Mouse (Mus musculus) forebrain, embryonic 11.5 days (tissue): ENCODE results near the gene Adora2b. TPM values are rescaled to one million over a fixed set of nuclear protein-coding genes. Genes with fewer than 3 reads are reported as not detected.

Source experiments
- ATAC-seq: fragments of 200-750 bp; cut with Nextera tagmentation; replicated peaks from 2 replicates; pipeline ENCODE4 v1.8.0; 2017; ENCODE audit warnings: moderate TSS enrichment; ENCODE audit not compliant: low FRiP score
- DNase-seq: peaks from one replicate; pipeline ENCODE4 v3.0.0-alpha.2; 2017; ENCODE audit warnings: low spot score
- H3K27ac ChIP-seq: fragments of 300-500 bp; sonication (generic); 2 replicates; pipeline ENCODE4 v1.5.1; 2014; ENCODE audit warnings: low read depth, low read length
- H3K27me3 ChIP-seq: fragments of 300-500 bp; sonication (generic); 2 replicates; pipeline ENCODE4 v1.6.1; 2014; ENCODE audit warnings: mild to moderate bottlenecking, low read length, mixed read lengths; ENCODE audit not compliant: control insufficient read depth, insufficient read depth
- H3K36me3 ChIP-seq: fragments of 300-500 bp; sonication (generic); 2 replicates; pipeline ENCODE4 v1.6.1; 2014; ENCODE audit warnings: mild to moderate bottlenecking, low read length, moderate library complexity, mixed read lengths; ENCODE audit not compliant: control insufficient read depth, insufficient read depth
- H3K4me1 ChIP-seq: fragments of 300-500 bp; sonication (generic); replicated peaks from 2 replicates; pipeline ENCODE4 v1.6.1; 2014; ENCODE audit warnings: low read length, mixed read lengths; ENCODE audit not compliant: control insufficient read depth, insufficient read depth
- H3K4me2 ChIP-seq: fragments of 300-500 bp; sonication (generic); 2 replicates; pipeline ENCODE4 v1.6.1; 2014; ENCODE audit warnings: low read depth, mild to moderate bottlenecking, low read length, moderate library complexity, mixed read lengths; ENCODE audit not compliant: severe bottlenecking
- H3K4me3 ChIP-seq: fragments of 300-500 bp; sonication (generic); 2 replicates; pipeline ENCODE4 v1.5.1; 2014; ENCODE audit warnings: low read depth, low read length
- H3K9ac ChIP-seq: fragments of 300-500 bp; sonication (generic); 2 replicates; pipeline ENCODE4 v1.6.1; 2014; ENCODE audit warnings: low read length
- H3K9me3 ChIP-seq: fragments of 300-500 bp; sonication (generic); 2 replicates; pipeline ENCODE4 v1.6.1; 2016; ENCODE audit warnings: low read length, mixed read lengths; ENCODE audit not compliant: control insufficient read depth
- WGBS: fragments of 180-500 bp; shearing (Covaris S2); extraction: QIAGEN DNeasy Blood & Tissue Kit; methylation state at CpG from one replicate; pipeline ENCODE4 v1.1.7; 2014; 5-methylcytosine and 5-hydroxymethylcytosine counted together
- polyA plus RNA-seq: library from polyadenylated mRNA; unstranded; fragments of >200 nt; fragmentation: Nextera tagmentation; extraction: Ambion mirVana; gene quantifications from 2 replicates; pipeline ENCODE4 v1.2.1, GENCODE M21; 2014

Adora2b gene
- polyA plus RNA-seq, 1 experiment from 2014 or later: 2.7 TPM

GRCm38 (mm10) chr11:62285020-62285419 lies 36.2 kb downstream of the Adora2b start:
- H3K36me3 ChIP-seq: no peaks in the 10 kb centered on the region
- WGBS: 95% methylated on average over 8 of the region's 8 CpGs
- no peak overlapping the region for H3K4me2 ChIP-seq

GRCm38 (mm10) chr11:62287700-62288099 lies 38.9 kb downstream of the Adora2b start:
- H3K4me1 ChIP-seq: no peaks in the 10 kb centered on the region
- no peak for DNase-seq
- no peaks in the 10 kb centered on the region for H3K36me3 ChIP-seq
- H3K27me3 ChIP-seq: no peaks in the 10 kb centered on the region
- H3K4me2 ChIP-seq: no peak overlapping the region
- H3K9ac ChIP-seq: no peak overlapping the region
- WGBS: 100% methylated on average over 1 of the region's 1 CpGs
- no peak for ATAC-seq
- H3K4me3 ChIP-seq: no peak overlapping the region
- no peaks in the 10 kb centered on the region for H3K9me3 ChIP-seq
- no peak overlapping the region for H3K27ac ChIP-seq

More at GRCm38 (mm10) chr11:62285020-62285419, 36.2 kb downstream of the Adora2b start:
- no peak overlapping the region for H3K4me3 ChIP-seq
- H3K9me3 ChIP-seq: no peaks in the 10 kb centered on the region
- no peak overlapping the region for H3K9ac ChIP-seq
- H3K27ac ChIP-seq: no peak overlapping the region
- ATAC-seq (no peak), DNase-seq (no peak)
- H3K27me3 ChIP-seq: no peaks in the 10 kb centered on the region
- no peaks in the 10 kb centered on the region; the same call in 1 of the 2 replicates for H3K4me1 ChIP-seq

- H3K4me1 ChIP-seq: no peaks in the 10 kb centered on the region
- no peak overlapping the region for H3K4me2 ChIP-seq
- 98% methylated on average over 2 of the region's 2 CpGs for WGBS
- no peak for DNase-seq
- H3K9me3 ChIP-seq: no peaks in the 10 kb centered on the region
- no peak overlapping the region for H3K4me3 ChIP-seq
- no peaks in the 10 kb centered on the region for H3K36me3 ChIP-seq
- H3K27ac ChIP-seq: no peak overlapping the region
- H3K27me3 ChIP-seq: no peaks in the 10 kb centered on the region
- H3K9ac ChIP-seq: no peak overlapping the region
- ATAC-seq: no peak
Measured at GRCm38 (mm10) chr11:62294121-62294520, 45.3 kb downstream of the Adora2b start.

GRCm38 (mm10) chr11:62298883-62299282 lies 50.1 kb downstream of the Adora2b start:
- WGBS: 89% methylated on average over 6 of the region's 6 CpGs
- Histone ChIP-seq H3K4me3 (no peak overlapping the region), H3K4me2 (no peak overlapping the region), H3K9me3 (no peaks in the 10 kb centered on the region), H3K9ac (no peak overlapping the region), H3K27me3 (no peaks in the 10 kb centered on the region), H3K36me3 (no peaks in the 10 kb centered on the region), H3K4me1 (no peaks in the 10 kb centered on the region), H3K27ac (no peak overlapping the region)
- DNase-seq: no peak
- ATAC-seq: no peak

- Histone ChIP-seq H3K27me3 (no peaks in the 10 kb centered on the region), H3K9ac (no peak overlapping the region), H3K27ac (no peak overlapping the region), H3K9me3 (no peaks in the 10 kb centered on the region), H3K4me2 (no peak overlapping the region), H3K4me3 (no peak overlapping the region), H3K4me1 (no peaks in the 10 kb centered on the region), H3K36me3 (no peaks in the 10 kb centered on the region)
- 100% methylated on average over 2 of the region's 2 CpGs for WGBS
- no peak for DNase-seq
- ATAC-seq: no peak
Measured at GRCm38 (mm10) chr11:62305866-62306265, 57.1 kb downstream of the Adora2b start.

- WGBS: 96% methylated on average over 2 of the region's 2 CpGs
- Histone ChIP-seq H3K27me3 (no peaks in the 10 kb centered on the region), H3K36me3 (no peaks in the 10 kb centered on the region; the same call in 1 of the 2 replicates), H3K4me3 (no peak overlapping the region), H3K9me3 (no peaks in the 10 kb centered on the region), H3K9ac (no peak overlapping the region), H3K27ac (no peak overlapping the region), H3K4me2 (no peak overlapping the region), H3K4me1 (no peaks in the 10 kb centered on the region)
- ATAC-seq: no peak
- no peak for DNase-seq
Measured at GRCm38 (mm10) chr11:62309296-62309695, 60.5 kb downstream of the Adora2b start.

GRCm38 (mm10) chr11:62314984-62315383 lies 66.2 kb downstream of the Adora2b start:
- no peaks in the 10 kb centered on the region for H3K4me1 ChIP-seq
- DNase-seq (no peak), ATAC-seq (no peak)
- H3K9me3 ChIP-seq: no peaks in the 10 kb centered on the region
- WGBS: 93% methylated on average over 5 of the region's 5 CpGs
- H3K27ac ChIP-seq: no peak overlapping the region
- H3K27me3 ChIP-seq: no peaks in the 10 kb centered on the region
- H3K9ac ChIP-seq: no peak overlapping the region
- H3K4me2 ChIP-seq: no peak overlapping the region
- H3K36me3 ChIP-seq: peaks cover 3% of the 10 kb centered on the region; the same call in 1 of the 2 replicates
- H3K4me3 ChIP-seq: no peak overlapping the region

Other genes with a start within 250 kb of the Adora2b start
- gene Zswim7, start 32.4 kb downstream of the Adora2b start, polyA plus RNA-seq: 16.6 and 16.9 TPM in 2 replicates
- gene Ttc19, start 32.5 kb downstream of the Adora2b start, polyA plus RNA-seq: 17.7 and 21.1 TPM in 2 replicates
- gene Pigl, start 209.5 kb downstream of the Adora2b start, polyA plus RNA-seq: 13.8 and 16.5 TPM in 2 replicates
- gene Ncor1, start 209.6 kb downstream of the Adora2b start, polyA plus RNA-seq: 206 and 224 TPM in 2 replicates